Mouse (Mus musculus) intestine, embryonic 15.5 days (tissue): Measurements from ENCODE around the gene Dhrs11. TPM values are rescaled to one million over a fixed set of nuclear protein-coding genes. Genes with fewer than 3 reads are reported as not detected.
"Not testable (repeated sequence)": the region's sequence is repeated elsewhere in the genome, so short reads cannot be mapped to it uniquely, and the experiment has no call there.

Experiments used
- ATAC-seq: fragments of 200-750 bp; cut with Nextera tagmentation; 2 replicates; pipeline ENCODE4 v1.8.0; 2017; ENCODE audit warnings: moderate TSS enrichment, moderate library complexity
- H3K27ac ChIP-seq: fragments of 300-500 bp; sonication (generic); 2 replicates; pipeline ENCODE4 v1.5.1; 2015; ENCODE audit warnings: mild to moderate bottlenecking, inconsistent platforms
- H3K27me3 ChIP-seq: fragments of 300-500 bp; sonication (generic); replicated peaks from 2 replicates; pipeline ENCODE4 v1.6.1; 2015; ENCODE audit warnings: inconsistent platforms
- H3K36me3 ChIP-seq: fragments of 300-500 bp; sonication (generic); 2 replicates; pipeline ENCODE4 v1.6.1; 2015; ENCODE audit warnings: inconsistent platforms
- H3K4me1 ChIP-seq: fragments of 300-500 bp; sonication (generic); replicated peaks from 2 replicates; pipeline ENCODE4 v1.6.1; 2015; ENCODE audit warnings: inconsistent platforms
- H3K4me2 ChIP-seq: fragments of 300-500 bp; sonication (generic); replicated peaks from 2 replicates; pipeline ENCODE4 v1.6.1; 2015; ENCODE audit warnings: mild to moderate bottlenecking, inconsistent platforms
- H3K4me3 ChIP-seq: fragments of 300-500 bp; sonication (generic); replicated peaks from 2 replicates; pipeline ENCODE4 v1.5.1; 2015; ENCODE audit warnings: inconsistent platforms
- H3K9ac ChIP-seq: fragments of 300-500 bp; sonication (generic); 2 replicates; pipeline ENCODE4 v1.6.1; 2015; ENCODE audit warnings: inconsistent platforms
- H3K9me3 ChIP-seq: fragments of 300-500 bp; sonication (generic); 2 replicates; pipeline ENCODE4 v1.6.1; 2016; ENCODE audit warnings: inconsistent platforms
- WGBS: fragments of 180-500 bp; shearing (Covaris S2); methylation state at CpG from one replicate; pipeline ENCODE4 v1.1.7; 2015; 5-methylcytosine and 5-hydroxymethylcytosine counted together
- polyA plus RNA-seq: library from polyadenylated mRNA; unstranded; fragments of >200 nt; fragmentation: Nextera tagmentation; extraction: Ambion mirVana; gene quantifications from 2 replicates; pipeline ENCODE4 v1.2.1, GENCODE M21; 2015

The Dhrs11 gene
- polyA plus RNA-seq, 1 experiment from 2014 or later, result 64.4 TPM

GRCm38 (mm10) chr11:84847475-84848090 is 18.8 kb upstream of the Dhrs11 start:
- Histone ChIP-seq H3K4me1 (no peaks in the 10 kb centered on the region), H3K4me2 (no peak overlapping the region), H3K27me3 (no peaks in the 10 kb centered on the region), H3K36me3 (peaks cover 6% of the 10 kb centered on the region; the same call in 1 of the 2 replicates), H3K9me3 (no peaks in the 10 kb centered on the region), H3K27ac (no peak overlapping the region), H3K9ac (no peak overlapping the region), H3K4me3 (no peak overlapping the region)
- 84% methylated on average over 7 of the region's 7 CpGs for WGBS
- ATAC-seq, result no peak

DNA sequence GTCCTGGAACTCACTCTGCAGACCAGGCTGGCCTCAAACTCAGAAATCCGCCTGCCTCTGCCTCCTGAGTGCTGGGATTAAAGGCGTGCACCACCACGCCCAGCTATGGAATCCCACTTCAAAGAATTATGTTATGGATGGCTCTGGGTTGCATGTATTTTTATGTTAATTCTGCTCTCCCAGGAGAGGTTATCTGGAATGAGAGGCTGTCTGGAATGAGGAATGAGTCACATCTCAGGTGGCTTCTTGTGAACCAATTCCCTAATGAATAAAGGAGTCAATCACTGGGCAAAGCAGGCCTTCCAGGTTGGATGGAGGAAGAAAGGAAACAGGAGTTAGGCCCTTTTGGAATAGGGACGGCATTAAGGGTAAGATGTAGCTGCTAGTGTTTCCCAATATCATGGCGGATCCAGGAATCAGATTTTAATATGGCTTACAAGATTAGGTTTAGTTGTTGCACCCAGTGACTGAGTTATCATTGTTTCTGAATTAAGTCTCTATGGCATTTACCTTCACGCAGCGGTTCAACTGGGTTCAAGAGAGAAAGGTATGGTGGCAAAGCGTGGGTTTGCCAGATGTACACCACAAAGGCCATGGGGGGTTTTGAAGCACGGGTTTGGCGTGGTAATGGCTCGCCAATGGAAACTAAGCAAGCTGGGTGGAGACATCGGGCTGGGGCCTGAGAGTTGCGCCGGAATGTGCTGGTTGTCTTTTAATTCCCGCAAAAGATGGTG is 18.1 kb upstream of the Dhrs11 start:
- no peak overlapping the region for H3K27ac ChIP-seq
- H3K36me3 ChIP-seq, result peaks cover 6% of the 10 kb centered on the region; the same call in 1 of the 2 replicates
- WGBS, result 94% methylated on average over 15 of the region's 15 CpGs
- no peaks in the 10 kb centered on the region for H3K4me1 ChIP-seq
- H3K9ac ChIP-seq, result no peak overlapping the region
- H3K9me3 ChIP-seq, result no peaks in the 10 kb centered on the region
- no peak overlapping the region for H3K4me2 ChIP-seq
- no peak for ATAC-seq
- no peak overlapping the region for H3K4me3 ChIP-seq
- H3K27me3 ChIP-seq, result no peaks in the 10 kb centered on the region

GRCm38 (mm10) chr11:84839330-84839729 is 10.5 kb upstream of the Dhrs11 start:
- ATAC-seq, result no peak

GRCm38 (mm10) chr11:84829495-84829894 is 701 bp upstream of the Dhrs11 start:
- H3K9ac ChIP-seq, result peak overlapping the region; percentile 83; the same call in 1 of the 2 replicates
- ATAC-seq, result peak; percentile 7; the same call in 1 of the 2 replicates
- 62% methylated on average over 11 of the region's 11 CpGs for WGBS

More at GRCm38 (mm10) chr11:84839330-84839729, 10.5 kb upstream of the Dhrs11 start:
- no peaks in the 10 kb centered on the region for H3K27me3 ChIP-seq
- H3K4me1 ChIP-seq, result no peaks in the 10 kb centered on the region
- H3K27ac ChIP-seq, result no peak overlapping the region
- H3K9me3 ChIP-seq, result no peaks in the 10 kb centered on the region
- H3K4me3 ChIP-seq, result no peak overlapping the region
- no peak overlapping the region for H3K9ac ChIP-seq
- WGBS, result 94% methylated on average over 2 of the region's 2 CpGs
- no peak overlapping the region for H3K4me2 ChIP-seq
- peaks cover 7% of the 10 kb centered on the region for H3K36me3 ChIP-seq

DNA sequence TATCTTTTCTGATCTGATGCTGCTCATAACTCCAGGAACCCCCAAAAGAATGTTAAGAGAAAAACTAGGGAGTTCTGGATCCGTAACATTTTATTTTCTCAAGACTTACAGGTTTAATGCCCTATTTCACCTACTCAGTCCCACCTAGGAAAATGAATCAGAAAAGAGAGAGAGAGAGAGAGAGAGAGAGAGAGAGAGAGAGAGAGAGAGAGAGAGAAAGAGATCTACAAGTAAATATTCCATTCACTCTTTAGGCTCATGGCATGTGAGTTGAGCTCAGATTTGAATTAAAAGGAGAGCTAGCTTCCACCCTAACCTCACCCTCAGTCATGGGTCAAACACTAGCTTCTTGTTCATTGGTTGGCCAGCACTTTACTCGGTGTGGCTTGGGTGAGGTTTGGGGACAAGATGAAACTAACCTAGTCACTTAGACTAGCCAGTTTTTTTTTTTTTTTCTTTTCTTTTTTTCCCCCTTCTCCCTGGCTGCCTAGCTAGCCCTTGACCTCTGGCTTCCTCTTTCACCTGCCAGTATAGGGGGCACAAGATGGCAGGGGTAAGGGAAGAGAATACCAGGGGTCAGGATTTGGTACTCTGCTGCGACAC is 792 bp downstream of the Dhrs11 start:
- H3K9ac ChIP-seq, result peak overlapping the region; percentile 83
- peaks cover 25% of the 10 kb centered on the region for H3K4me1 ChIP-seq
- no peak for ATAC-seq
- H3K9me3 ChIP-seq, result no peaks in the 10 kb centered on the region
- peak overlapping the region; percentile 86 for H3K27ac ChIP-seq
- H3K36me3 ChIP-seq, result peaks cover 10% of the 10 kb centered on the region; the same call in 1 of the 2 replicates
- peak overlapping the region; percentile 88 for H3K4me3 ChIP-seq
- H3K27me3 ChIP-seq, result no peaks in the 10 kb centered on the region
- WGBS, result 45% methylated on average over 3 of the region's 3 CpGs
- peak overlapping the region; percentile 89 for H3K4me2 ChIP-seq

More at GRCm38 (mm10) chr11:84829495-84829894, 701 bp upstream of the Dhrs11 start:
- Histone ChIP-seq H3K4me2 (peak overlapping the region; percentile 89), H3K4me1 (peaks cover 20% of the 10 kb centered on the region), H3K36me3 (peaks cover 10% of the 10 kb centered on the region), H3K4me3 (peak overlapping the region; percentile 88), H3K27ac (peak overlapping the region; percentile 86)
- H3K27me3 ChIP-seq, H3K9me3 ChIP-seq: not testable (repeated sequence)

- H3K9ac ChIP-seq, result no peak overlapping the region
- H3K27me3 ChIP-seq, result no peaks in the 10 kb centered on the region
- H3K4me1 ChIP-seq, result peaks cover 30% of the 10 kb centered on the region
- peak; percentile 36 for ATAC-seq
- H3K4me3 ChIP-seq, result peak overlapping the region; percentile 17
- peak overlapping the region; percentile 86; the same call in 1 of the 2 replicates for H3K27ac ChIP-seq
- H3K4me2 ChIP-seq, result peak overlapping the region; percentile 33
- H3K36me3 ChIP-seq, result peaks cover 9% of the 10 kb centered on the region; the same call in 1 of the 2 replicates
- H3K9me3 ChIP-seq, result no peaks in the 10 kb centered on the region
Measured at GRCm38 (mm10) chr11:84827492-84827891, 1.3 kb downstream of the Dhrs11 start.

DNA sequence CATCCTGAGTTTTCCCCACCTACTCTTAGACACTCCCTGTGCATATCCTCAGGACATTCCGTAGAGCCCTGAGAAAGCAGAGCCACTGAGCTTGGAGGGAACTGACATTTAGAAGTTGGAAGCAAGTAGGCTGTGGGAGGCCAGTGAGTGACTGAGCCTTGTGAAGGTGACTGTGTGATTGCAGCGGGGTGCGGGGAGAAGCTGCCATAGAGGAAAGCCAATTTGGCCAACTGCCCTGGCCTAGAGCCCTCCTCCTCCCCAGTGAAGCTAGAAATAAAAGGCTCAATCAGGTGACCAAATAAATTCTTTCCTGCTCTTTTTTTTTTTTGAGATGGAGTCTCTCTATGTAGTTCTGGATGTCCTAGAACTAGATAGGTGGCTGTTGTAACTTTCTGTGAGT is 2.6 kb downstream of the Dhrs11 start:
- peaks cover 31% of the 10 kb centered on the region for H3K4me1 ChIP-seq
- no peak for ATAC-seq
- H3K27me3 ChIP-seq, result no peaks in the 10 kb centered on the region
- H3K4me2 ChIP-seq, result peak overlapping the region; percentile 20
- 0 out of 2 replicates have a peak, but pooled peaks cover 2% of the 10 kb centered on the region for H3K36me3 ChIP-seq
- WGBS, result 48% methylated on average over 3 of the region's 3 CpGs
- H3K27ac ChIP-seq, result 0 out of 2 replicates have a peak overlapping the region, but pooled peaks have one; percentile 1
- H3K9ac ChIP-seq, result no peak overlapping the region
- 0 out of 2 replicates have a peak overlapping the region, but pooled peaks have one; percentile 0 for H3K4me3 ChIP-seq
- H3K9me3 ChIP-seq, result no peaks in the 10 kb centered on the region

- Histone ChIP-seq H3K4me1 (peaks cover 31% of the 10 kb centered on the region), H3K9me3 (no peaks in the 10 kb centered on the region), H3K27ac (no peak overlapping the region), H3K4me3 (no peak overlapping the region), H3K4me2 (peak overlapping the region; percentile 20), H3K9ac (no peak overlapping the region), H3K27me3 (no peaks in the 10 kb centered on the region), H3K36me3 (no peaks in the 10 kb centered on the region)
- ATAC-seq, result no peak
- WGBS, result 78% methylated on average over 10 of the region's 10 CpGs
Measured at GRCm38 (mm10) chr11:84825261-84825807, 3.5 kb downstream of the Dhrs11 start.

- Histone ChIP-seq H3K4me2 (peak overlapping the region; percentile 35), H3K9ac (0 out of 2 replicates have a peak overlapping the region, but pooled peaks have one; percentile 13), H3K4me3 (no peak overlapping the region), H3K4me1 (peaks cover 27% of the 10 kb centered on the region), H3K27ac (0 out of 2 replicates have a peak overlapping the region, but pooled peaks have one; percentile 32), H3K27me3 (no peaks in the 10 kb centered on the region), H3K9me3 (no peaks in the 10 kb centered on the region), H3K36me3 (no peaks in the 10 kb centered on the region)
- ATAC-seq, result peak; percentile 67
- 46% methylated on average over 10 of the region's 10 CpGs for WGBS
Measured at GRCm38 (mm10) chr11:84823484-84823897, 5.3 kb downstream of the Dhrs11 start.

DNA sequence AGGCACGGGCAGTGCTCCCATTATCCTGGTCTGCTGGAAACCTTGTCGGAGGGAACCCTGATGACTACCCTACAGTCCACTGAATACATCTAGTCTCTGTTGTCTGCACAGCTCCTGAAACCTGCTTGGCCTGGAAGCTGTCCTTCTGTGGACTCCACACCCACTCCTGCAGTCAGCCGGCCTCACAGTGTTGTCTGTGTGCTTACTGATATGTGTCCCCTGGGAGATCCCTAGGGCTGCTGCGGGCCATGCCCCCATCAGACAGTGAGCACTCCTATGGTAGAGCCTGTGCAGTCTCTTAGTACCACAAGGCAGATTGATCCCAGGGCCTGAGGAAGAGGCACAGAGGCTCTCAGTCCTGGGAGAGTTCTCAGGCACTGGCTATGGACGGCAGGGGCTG is 6.3 kb downstream of the Dhrs11 start:
- Histone ChIP-seq H3K27me3 (no peaks in the 10 kb centered on the region), H3K4me3 (no peak overlapping the region), H3K4me1 (peaks cover 25% of the 10 kb centered on the region), H3K36me3 (no peaks in the 10 kb centered on the region), H3K9me3 (no peaks in the 10 kb centered on the region), H3K4me2 (no peak overlapping the region), H3K27ac (0 out of 2 replicates have a peak overlapping the region, but pooled peaks have one; percentile 13), H3K9ac (no peak overlapping the region)
- ATAC-seq, result no peak
- 74% methylated on average over 5 of the region's 5 CpGs for WGBS

DNA sequence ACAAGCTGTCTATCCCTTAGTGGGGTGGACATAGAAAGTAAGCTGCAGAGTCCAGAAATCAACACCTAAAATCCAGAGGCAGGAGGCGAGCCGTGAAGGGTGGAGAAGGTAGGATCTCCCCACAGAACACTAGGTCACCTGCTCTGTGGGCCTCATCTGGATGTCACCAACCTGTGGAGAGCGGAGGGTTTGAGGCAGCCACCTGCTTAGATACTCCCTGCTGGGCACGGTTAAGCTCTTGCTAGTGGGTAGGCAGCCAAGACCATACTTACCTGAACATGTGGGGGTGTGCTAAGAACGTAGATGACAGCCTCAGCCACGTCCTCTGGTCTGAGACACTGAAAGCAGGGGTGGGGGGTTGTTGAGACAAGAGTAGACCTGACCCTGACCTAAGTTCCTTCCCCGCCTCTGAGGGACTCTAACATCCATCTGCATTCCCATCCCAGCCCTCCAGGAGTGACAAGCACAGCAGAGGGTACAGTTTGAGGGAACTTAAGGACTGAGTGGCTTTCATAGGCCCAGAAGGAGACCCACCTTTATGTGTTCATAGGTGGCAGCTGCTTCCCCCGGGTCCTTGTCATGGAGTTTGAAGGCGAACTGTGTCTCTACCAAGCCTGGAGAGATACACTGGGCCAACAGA is 7.5 kb downstream of the Dhrs11 start:
- 88% methylated on average over 9 of the region's 9 CpGs for WGBS
- Histone ChIP-seq H3K4me3 (no peak overlapping the region), H3K27ac (no peak overlapping the region), H3K36me3 (no peaks in the 10 kb centered on the region), H3K9me3 (no peaks in the 10 kb centered on the region), H3K4me1 (peaks cover 20% of the 10 kb centered on the region), H3K9ac (no peak overlapping the region), H3K4me2 (no peak overlapping the region), H3K27me3 (no peaks in the 10 kb centered on the region)
- no peak for ATAC-seq
